Mouse (Mus musculus): ENCODE results near the gene Efna1. TPM values are rescaled to one million over a fixed set of nuclear protein-coding genes. Genes with fewer than 3 reads are reported as not detected.

The Efna1 gene
- total RNA-seq, 2 experiments from 2014 or later, result 7.9 to 13.1 TPM

DNA sequence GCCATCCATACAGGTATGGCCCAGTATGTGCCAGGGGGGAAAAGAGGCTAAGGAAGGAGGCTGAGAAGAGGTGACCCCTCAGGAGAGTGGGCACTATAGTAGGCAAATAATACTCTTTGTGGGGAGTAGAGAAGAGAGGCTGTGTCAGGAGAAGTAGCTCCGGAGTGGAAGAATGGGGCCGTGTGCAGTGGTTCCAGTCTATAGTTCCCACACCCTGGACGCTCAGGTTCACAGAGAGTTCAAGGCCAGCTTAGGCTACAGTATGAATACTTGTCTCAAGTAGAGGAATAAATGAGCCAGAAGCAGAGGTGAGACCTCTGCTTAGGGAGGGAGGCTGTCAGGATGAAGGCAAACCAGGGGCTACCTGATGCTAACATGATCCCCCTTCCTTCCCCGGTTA lies 51.7 kb downstream of the Efna1 start:
- no peak for DNase-seq
- H3K27ac ChIP-seq, result no peak overlapping the region
- intact Hi-C loops (cut with DNase I), result no loop called here
- TF ChIP-seq CTCF (IDR thresholded peaks at IDR 0.05), result no peak
- no peak overlapping the region for H3K4me3 ChIP-seq

DNA sequence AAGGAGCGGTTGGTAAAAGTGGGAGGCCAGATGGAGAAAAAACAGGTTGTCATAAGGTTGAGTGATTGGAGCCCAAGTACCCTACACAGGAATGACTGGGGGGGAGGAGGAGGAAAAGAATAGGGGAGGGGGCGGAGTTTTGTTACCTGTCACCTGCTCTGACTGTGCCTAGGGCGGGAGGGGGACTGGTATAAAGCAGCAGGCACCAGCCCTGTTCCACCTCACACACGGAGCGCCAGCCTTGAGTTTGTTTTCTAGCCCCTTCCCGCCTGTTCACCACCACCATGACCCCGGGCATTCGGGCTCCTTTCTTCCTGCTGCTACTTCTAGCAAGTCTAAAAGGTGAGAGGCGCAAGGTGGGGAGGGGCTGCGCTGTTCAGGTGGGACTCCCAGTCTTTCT lies 52.1 kb downstream of the Efna1 start, which contains the start of gene Muc1:
Gene Muc1 (plus strand): TSS at position 222 of the 400 bp plus-strand sequence.
- intact Hi-C loops (cut with DNase I), result no loop called here
- Histone ChIP-seq H3K27ac (peak within 1 kb of the TSS; percentile 83), H3K4me3 (peak within 1 kb of the TSS; percentile 80)
- DNase-seq, result no peak
- no peak for TF ChIP-seq CTCF (IDR thresholded peaks at IDR 0.05)

DNA sequence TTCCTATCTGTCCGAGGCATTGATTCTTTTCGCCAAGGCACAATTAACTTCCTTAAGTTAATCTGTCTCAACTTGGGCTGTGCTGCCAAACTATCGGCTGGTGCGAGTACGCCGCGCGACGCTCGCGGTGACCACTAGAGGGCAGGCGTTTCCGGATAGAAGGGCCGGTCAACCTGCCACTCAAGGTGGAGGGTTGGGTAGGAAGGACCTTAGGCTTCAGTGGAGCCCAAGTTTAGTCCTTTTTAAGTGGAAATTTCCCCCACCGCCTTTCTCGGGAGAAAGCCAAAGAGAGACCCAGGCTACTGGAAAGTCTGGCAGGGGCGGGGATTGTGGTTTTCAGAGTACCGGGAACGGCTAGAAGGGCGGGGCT lies 52.8 kb downstream of the Efna1 start:
- peak; percentile 90 for DNase-seq
- peak; percentile 98 for TF ChIP-seq CTCF (IDR thresholded peaks at IDR 0.05)
- Histone ChIP-seq H3K27ac (peak overlapping the region; percentile 83), H3K4me3 (peak overlapping the region; percentile 80)
- intact Hi-C loops (cut with DNase I), result no loop called here

DNA sequence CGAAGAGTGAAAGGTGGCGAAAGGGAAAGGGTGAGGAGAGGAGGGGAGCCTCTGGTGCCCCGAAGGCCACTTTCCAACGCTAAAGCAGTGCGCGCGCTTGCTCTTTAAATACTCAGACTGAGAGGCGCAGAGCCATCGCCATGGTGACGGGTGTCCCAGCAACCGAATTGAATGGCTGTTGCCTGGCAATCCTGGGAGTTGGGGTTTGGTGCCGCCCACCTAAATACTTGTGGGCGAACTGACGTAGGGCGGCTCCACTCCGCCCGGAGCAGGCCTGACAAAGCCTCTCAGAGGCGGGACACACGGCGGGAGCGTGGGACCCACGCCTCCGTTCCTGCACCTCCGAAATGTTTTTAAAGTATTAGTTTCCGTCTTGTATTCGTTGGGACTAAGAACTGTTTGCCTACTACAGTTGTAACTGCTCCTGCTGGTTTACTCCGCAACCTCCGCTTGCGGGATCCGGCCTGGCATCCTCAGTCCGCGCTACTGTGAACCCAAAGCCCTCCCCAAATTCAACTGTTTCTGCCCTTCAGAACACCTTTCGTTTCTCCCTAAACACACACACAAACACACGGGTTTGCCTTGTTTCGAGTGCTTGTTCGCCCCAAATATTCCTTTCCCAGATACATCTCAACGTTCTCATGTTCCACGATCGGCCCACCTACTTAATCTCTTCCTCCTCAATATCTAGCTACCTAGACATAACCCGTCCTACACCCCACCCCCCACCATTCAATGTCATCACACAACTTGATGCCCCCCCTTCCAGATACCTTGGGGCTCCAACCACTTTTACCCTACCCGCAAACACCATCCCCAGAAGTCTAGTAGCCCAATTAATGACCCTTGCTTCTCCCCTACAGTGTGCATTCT lies 53.4 kb downstream of the Efna1 start:
- intact Hi-C loops (cut with DNase I), result no loop called here
- Histone ChIP-seq H3K27ac (peak overlapping the region; percentile 83), H3K4me3 (peak overlapping the region; percentile 80)
- TF ChIP-seq CTCF (IDR thresholded peaks at IDR 0.05), result no peak
- peak; percentile 79 for DNase-seq

DNA sequence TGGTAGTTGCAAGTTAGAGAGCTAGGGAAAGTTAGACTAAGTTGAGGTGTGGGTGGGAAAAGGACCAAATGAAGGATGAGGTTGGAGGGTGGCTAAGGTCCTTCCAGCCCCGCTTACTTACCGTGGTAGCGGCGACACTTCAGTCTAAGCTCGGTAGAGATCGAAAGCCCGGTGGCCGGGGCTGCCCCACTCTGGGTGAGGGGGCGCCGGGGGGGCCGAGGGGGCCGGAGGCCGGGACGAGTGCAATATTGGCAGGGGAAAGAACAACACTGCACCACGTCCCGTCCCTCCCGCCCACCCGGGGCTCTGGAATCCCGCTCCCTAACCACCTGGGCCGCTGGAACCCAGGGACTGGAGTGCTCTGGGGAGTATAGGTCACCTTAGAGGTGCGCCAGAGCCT lies 54.0 kb downstream of the Efna1 start, which contains the start of gene Mtx1:
Gene Mtx1 (minus strand): TSS at position 189 of the 400 bp plus-strand sequence.
- intact Hi-C loops (cut with DNase I), result no loop called here
- H3K27ac ChIP-seq, result peak within 1 kb of the TSS; percentile 83
- TF ChIP-seq CTCF (IDR thresholded peaks at IDR 0.05), result no peak
- H3K4me3 ChIP-seq, result peak within 1 kb of the TSS; percentile 80
- DNase-seq, result no peak

DNA sequence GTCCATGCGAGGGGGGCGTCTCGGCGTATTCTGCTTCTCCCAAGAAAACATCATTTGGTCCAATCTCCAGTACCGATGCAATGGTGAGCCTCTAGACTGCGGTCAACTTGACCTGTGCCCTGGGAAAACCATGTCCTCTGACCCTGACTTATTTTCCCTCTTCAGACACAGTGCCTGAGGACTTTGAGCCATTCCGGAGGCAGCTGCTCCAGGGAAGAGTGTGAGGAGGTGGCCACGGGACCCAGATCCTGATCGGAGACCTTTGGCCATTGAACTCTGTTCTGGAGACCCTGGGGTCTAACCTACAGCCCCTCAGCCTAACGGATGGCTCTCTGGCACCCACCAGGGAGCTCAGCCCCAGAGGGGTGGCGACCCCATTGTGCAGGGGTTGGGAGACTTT lies 54.6 kb downstream of the Efna1 start:
- H3K4me3 ChIP-seq, result no peak overlapping the region
- intact Hi-C loops (cut with DNase I), result no loop called here
- no peak for DNase-seq

DNA sequence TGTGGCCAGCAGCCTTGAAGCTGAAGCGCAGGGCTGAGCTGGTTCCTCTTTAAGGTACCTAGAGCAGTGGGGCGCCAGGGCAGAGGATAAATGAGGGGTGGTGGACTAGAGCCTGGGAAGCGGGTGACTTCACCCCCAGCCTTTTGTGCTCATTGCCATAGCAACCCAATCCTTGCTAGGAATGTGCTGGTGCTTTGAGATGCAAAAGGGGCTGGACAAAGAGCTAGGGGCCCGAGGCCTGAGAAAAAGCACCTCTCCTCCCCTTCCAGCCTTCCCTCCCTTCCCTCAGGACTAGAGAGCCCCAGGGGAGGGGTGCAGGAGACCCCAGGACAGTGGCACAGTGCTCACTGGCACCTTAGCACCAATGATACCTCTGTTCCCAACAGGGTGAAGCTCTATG lies 55.0 kb downstream of the Efna1 start:
- no peak for TF ChIP-seq CTCF (IDR thresholded peaks at IDR 0.05)
- DNase-seq, result no peak
- intact Hi-C loops (cut with DNase I), result no loop called here
- H3K27ac ChIP-seq, result no peak overlapping the region
- no peak overlapping the region for H3K4me3 ChIP-seq

More for the DNA sequence above, 54.6 kb downstream of the Efna1 start:
- no peak overlapping the region for H3K27ac ChIP-seq
- no peak for TF ChIP-seq CTCF (IDR thresholded peaks at IDR 0.05)

DNA sequence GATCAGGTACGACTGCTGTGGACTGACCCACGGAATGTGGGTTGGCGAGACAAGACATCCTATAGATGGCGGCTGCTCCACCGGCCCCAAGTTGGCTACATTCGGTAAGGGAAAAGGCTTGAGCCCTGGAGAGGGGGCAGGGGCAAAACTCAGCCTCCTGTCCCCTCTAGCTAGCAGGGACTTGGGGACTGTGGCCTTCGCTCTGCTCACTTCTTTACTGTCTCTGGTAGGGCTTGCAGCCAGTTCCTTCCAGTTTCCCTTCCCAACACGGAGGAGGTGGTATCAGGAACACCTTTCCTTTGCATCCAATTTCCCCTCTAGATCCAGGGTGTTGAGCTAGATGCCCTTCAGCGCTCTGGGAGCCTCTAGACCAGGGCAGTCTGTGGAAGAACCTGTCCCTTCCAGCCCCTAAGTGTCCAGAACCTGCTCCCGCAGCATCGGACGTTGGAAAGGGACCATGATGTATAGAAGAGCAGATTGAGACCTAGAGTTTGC lies 55.6 kb downstream of the Efna1 start:
- intact Hi-C loops (cut with DNase I), result no loop called here
- Histone ChIP-seq H3K4me3 (no peak overlapping the region), H3K27ac (no peak overlapping the region)
- TF ChIP-seq CTCF (IDR thresholded peaks at IDR 0.05), result no peak
- DNase-seq, result no peak

DNA sequence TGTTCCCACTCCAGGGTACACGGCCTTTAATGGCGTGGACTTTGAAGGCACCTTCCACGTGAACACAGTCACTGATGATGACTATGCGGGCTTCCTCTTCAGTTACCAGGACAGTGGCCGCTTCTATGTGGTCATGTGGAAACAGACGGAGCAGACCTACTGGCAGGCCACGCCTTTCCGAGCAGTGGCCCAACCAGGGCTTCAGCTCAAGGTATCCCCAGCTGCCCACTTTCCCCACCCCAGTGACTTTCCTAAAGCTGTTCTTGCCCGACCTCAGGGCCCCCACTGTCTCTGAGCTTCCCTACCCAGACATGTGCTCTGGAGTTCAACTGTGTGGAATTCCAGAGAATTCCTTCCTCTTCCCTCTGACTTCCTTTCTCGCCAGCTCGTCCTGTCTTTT lies 56.1 kb downstream of the Efna1 start:
- no peak overlapping the region for H3K4me3 ChIP-seq
- TF ChIP-seq CTCF (IDR thresholded peaks at IDR 0.05), result no peak
- intact Hi-C loops (cut with DNase I), result no loop called here
- no peak overlapping the region for H3K27ac ChIP-seq
- DNase-seq, result no peak

Small RNA genes lying within 50 kb of the gene (microRNA-seq; reads per million reads assigned to microRNA genes)
- gene Mir92b, result 13.0 reads per million, percentile 11 among the genes with 10 or more reads in this experiment

Other genes with a start within 250 kb of the Efna1 start
- 10 to 100 TPM; 16.8 to 20.5 TPM for gene Rusc1, start 187.8 kb downstream of the Efna1 start, total RNA-seq (2021)
- gene Gm43738, start 180.0 kb downstream of the Efna1 start, total RNA-seq (2021), result not detected
- gene Fdps, start 179.2 kb downstream of the Efna1 start, total RNA-seq (2021), result 10 to 100 TPM; 24.8 to 28.8 TPM
- not detected for gene Pklr, start 145.0 kb downstream of the Efna1 start, total RNA-seq (2021)
- under 1 TPM; 0.31 to 0.43 TPM for gene Hcn3, start 120.9 kb downstream of the Efna1 start, total RNA-seq (2021)
- 10 to 100 TPM; 16.0 to 21.4 TPM for gene Clk2, start 116.3 kb downstream of the Efna1 start, total RNA-seq (2021)
- 10 to 100 TPM; 37.7 to 39.0 TPM for gene Scamp3, start 103.7 kb downstream of the Efna1 start, total RNA-seq (2021)
- 10 to 100 TPM; 15.8 to 17.2 TPM for gene Fam189b, start 98.0 kb downstream of the Efna1 start, total RNA-seq (2021)
- 10 to 100 TPM; 17.4 to 19.7 TPM for gene Gba, start 78.2 kb downstream of the Efna1 start, total RNA-seq (2021)
- 10 to 100 TPM in 1 of 2 experiments, 1 to 10 TPM in 1; 6.4 to 10.2 TPM for gene Thbs3, start 66.0 kb downstream of the Efna1 start, total RNA-seq (2021)
- 10 to 100 TPM; 40.7 to 51.4 TPM for gene Mtx1, start 54.1 kb downstream of the Efna1 start, total RNA-seq (2021)
- gene Muc1, start 52.1 kb downstream of the Efna1 start, total RNA-seq (2021), result under 1 TPM; 0.13 to 0.22 TPM
- 10 to 100 TPM; 62.9 to 79.7 TPM for gene Krtcap2, start 35.2 kb downstream of the Efna1 start, total RNA-seq (2021)
- under 1 TPM; 0.18 to 0.50 TPM for gene Trim46, start 34.8 kb downstream of the Efna1 start, total RNA-seq (2021)
- gene Dpm3, start 21.8 kb downstream of the Efna1 start, total RNA-seq (2021), result 10 to 100 TPM; 16.4 to 26.9 TPM
- 1 to 10 TPM; 8.9 to 9.7 TPM for gene Slc50a1, start 10.6 kb downstream of the Efna1 start, total RNA-seq (2021)
- not detected for gene Efna3, start 41.8 kb upstream of the Efna1 start, total RNA-seq (2021)
- under 1 TPM; 0.15 to 0.20 TPM for gene Efna4, start 56.9 kb upstream of the Efna1 start, total RNA-seq (2021)
- gene Adam15, start 68.9 kb upstream of the Efna1 start, total RNA-seq (2021), result 10 to 100 TPM; 21.7 to 30.5 TPM
- not detected for gene Dcst2, start 80.8 kb upstream of the Efna1 start, total RNA-seq (2021)
- gene Dcst1, start 84.1 kb upstream of the Efna1 start, total RNA-seq (2021), result not detected
- gene Zbtb7b, start 113.6 kb upstream of the Efna1 start, total RNA-seq (2021), result 10 to 100 TPM; 22.8 to 33.3 TPM
- gene Lenep, start 121.7 kb upstream of the Efna1 start, total RNA-seq (2021), result 1 to 10 TPM in 1 of 2 experiments, under 1 TPM in 1; 0.41 to 2.1 TPM
- 10 to 100 TPM; 40.8 to 56.4 TPM for gene Flad1, start 130.7 kb upstream of the Efna1 start, total RNA-seq (2021)
- gene Cks1b, start 137.2 kb upstream of the Efna1 start, total RNA-seq (2021), result 1 to 10 TPM; 1.8 to 2.5 TPM
- 10 to 100 TPM; 15.0 to 17.2 TPM for gene Shc1, start 137.3 kb upstream of the Efna1 start, total RNA-seq (2021)
- gene Pygo2, start 149.1 kb upstream of the Efna1 start, total RNA-seq (2021), result 10 to 100 TPM in 1 of 2 experiments, 1 to 10 TPM in 1; 9.5 to 10.1 TPM
- 100 to 1,000 TPM; 202 to 227 TPM for gene Pbxip1, start 155.6 kb upstream of the Efna1 start, total RNA-seq (2021)
- 10 to 100 TPM in 1 of 2 experiments, 1 to 10 TPM in 1; 6.3 to 11.1 TPM for gene Pmvk, start 173.4 kb upstream of the Efna1 start, total RNA-seq (2021)
- gene Kcnn3, start 239.0 kb upstream of the Efna1 start, total RNA-seq (2021), result 1 to 10 TPM; 1.4 to 4.1 TPM